Mouse (Mus musculus) CH12.LX (cell line): Measurements from ENCODE around the gene Tmem45a. TPM values are rescaled to one million over a fixed set of nuclear protein-coding genes. Genes with fewer than 3 reads are reported as not detected.
A peak's percentile ranks its signal among the peaks of the same experiment; 100 is the strongest.

Experiments
- DNase-seq: peaks from one replicate; pipeline ENCODE4 v3.0.0-alpha.2; 2013; ENCODE audit errors: extremely low read depth
- H3K27ac ChIP-seq: 2 replicates; pipeline ENCODE4 v1.5.1; 2012; ENCODE audit warnings: low read depth, mild to moderate bottlenecking, control low read depth, moderate library complexity; ENCODE audit not compliant: insufficient read depth
- H3K27me3 ChIP-seq: replicated peaks from 2 replicates; pipeline ENCODE3; 2012; ENCODE audit warnings: inconsistent platforms
- H3K36me3 ChIP-seq, 2 experiments: replicated peaks in 1 of 2; 2 replicates each; pipeline versions ENCODE3 to v1.6.1; 2012; ENCODE audit warnings: inconsistent platforms in 1 of 2, low read length in 1 of 2, mild to moderate bottlenecking in 1 of 2, mixed read lengths in 1 of 2, moderate library complexity in 1 of 2; ENCODE audit not compliant: control insufficient read depth in 1 of 2, insufficient read depth in 1 of 2
- H3K4me1 ChIP-seq, 2 experiments: 2 replicates each; pipeline ENCODE4 v1.6.1; 2012; ENCODE audit warnings: inconsistent platforms in 1 of 2, moderate library complexity in 1 of 2; ENCODE audit not compliant: insufficient read depth in 2 of 2, control insufficient read depth in 1 of 2
- H3K4me2 ChIP-seq: 2 replicates; pipeline ENCODE4 v1.6.1; 2012; ENCODE audit warnings: low read depth, mild to moderate bottlenecking, control low read depth; ENCODE audit not compliant: poor library complexity, insufficient read depth, severe bottlenecking
- H3K4me3 ChIP-seq, 3 experiments: fragments of 150-350 bp in 1 of 3; sonication (generic) in 1 of 3; replicated peaks in 1 of 3; 2 replicates each; pipeline versions ENCODE3 to v1.5.1; 2011 to 2012; ENCODE audit warnings: low read depth in 2 of 3, low read length in 2 of 3, mild to moderate bottlenecking in 2 of 3, moderate library complexity in 2 of 3, control low read depth in 1 of 3, improper control_type of control experiment in 1 of 3, inconsistent platforms in 1 of 3, mixed read lengths in 1 of 3; ENCODE audit not compliant: poor library complexity in 1 of 3
- H3K79me2 ChIP-seq: replicated peaks from 2 replicates; pipeline ENCODE4 v1.6.1; 2012; ENCODE audit warnings: mild to moderate bottlenecking, moderate library complexity; ENCODE audit not compliant: control insufficient read depth, poor library complexity, insufficient read depth, severe bottlenecking; ENCODE audit errors: extremely low read depth
- H3K9ac ChIP-seq: 2 replicates; pipeline ENCODE4 v1.6.1; 2012; ENCODE audit warnings: low read depth, mild to moderate bottlenecking, control low read depth, moderate library complexity; ENCODE audit not compliant: insufficient read depth
- H3K9me3 ChIP-seq: replicated peaks from 2 replicates; pipeline ENCODE3; 2012; ENCODE audit warnings: low read length, inconsistent platforms, mixed read lengths
- BHLHE40 ChIP-seq: IDR thresholded peaks from 2 replicates; pipeline ENCODE4 v1.6.1; 2011; ENCODE audit warnings: mild to moderate bottlenecking, low read depth, low read length, improper control_type of control experiment
- CHD1 ChIP-seq: IDR thresholded peaks from 2 replicates; pipeline ENCODE4 v1.6.1; 2012; ENCODE audit warnings: low read depth, low read length, improper control_type of control experiment, inconsistent platforms
- CHD2 ChIP-seq: IDR thresholded peaks from 2 replicates; pipeline ENCODE4 v1.6.1; 2011; ENCODE audit warnings: low read length, improper control_type of control experiment
- CTCF ChIP-seq, 2 experiments: IDR thresholded peaks in 1 of 2; conservative IDR thresholded peaks in 1 of 2; 2 replicates each; pipeline ENCODE4 v1.5.1; 2011 to 2012; ENCODE audit warnings: low read depth in 2 of 2, low read length in 2 of 2, improper control_type of control experiment in 1 of 2, inconsistent platforms in 1 of 2, mild to moderate bottlenecking in 1 of 2, moderate library complexity in 1 of 2
- E2F4 ChIP-seq: IDR thresholded peaks from 2 replicates; pipeline ENCODE4 v1.6.1; 2011; ENCODE audit warnings: low read depth, low read length, improper control_type of control experiment; ENCODE audit not compliant: insufficient replicate concordance
- HCFC1 ChIP-seq: IDR thresholded peaks from 2 replicates; pipeline ENCODE4 v1.6.1; 2012; ENCODE audit warnings: low read depth, mild to moderate bottlenecking, inconsistent platforms, low read length, improper control_type of control experiment
- JUND ChIP-seq: conservative IDR thresholded peaks from 2 replicates; pipeline ENCODE4 v1.6.1; 2011; ENCODE audit warnings: low read depth, low read length, improper control_type of control experiment
- MAX ChIP-seq: IDR thresholded peaks from 2 replicates; pipeline ENCODE4 v1.6.1; 2011; ENCODE audit warnings: low read length, improper control_type of control experiment
- MXI1 ChIP-seq: IDR thresholded peaks from 2 replicates; pipeline ENCODE4 v1.6.1; 2011; ENCODE audit warnings: mild to moderate bottlenecking, low read depth, low read length, improper control_type of control experiment
- MYC ChIP-seq: IDR thresholded peaks from 2 replicates; pipeline ENCODE4 v1.6.1; 2011; ENCODE audit warnings: low read depth, mild to moderate bottlenecking, improper control_type of control experiment, low read length
- NELFE ChIP-seq: IDR thresholded peaks from 2 replicates; pipeline ENCODE4 v1.6.1; 2011; ENCODE audit warnings: low read depth, low read length, improper control_type of control experiment
- POLR2A ChIP-seq: IDR thresholded peaks from 2 replicates; pipeline ENCODE4 v1.6.1; 2011; ENCODE audit warnings: low read depth, mild to moderate bottlenecking, improper control_type of control experiment, low read length
- RAD21 ChIP-seq: IDR thresholded peaks from 2 replicates; pipeline ENCODE4 v1.6.1; 2011; ENCODE audit warnings: low read depth, mild to moderate bottlenecking, low read length, improper control_type of control experiment, moderate library complexity
- RCOR1 ChIP-seq: conservative IDR thresholded peaks from 2 replicates; pipeline ENCODE4 v1.6.1; 2012; ENCODE audit warnings: low read depth, mild to moderate bottlenecking, inconsistent platforms, low read length, improper control_type of control experiment
- SIN3A ChIP-seq: IDR thresholded peaks from 2 replicates; pipeline ENCODE4 v1.6.1; 2012; ENCODE audit warnings: low read length, improper control_type of control experiment, inconsistent platforms
- TBP ChIP-seq: conservative IDR thresholded peaks from 2 replicates; pipeline ENCODE4 v1.6.1; 2011; ENCODE audit warnings: low read depth, low read length, improper control_type of control experiment
- USF1 ChIP-seq: IDR thresholded peaks from 2 replicates; pipeline ENCODE4 v1.6.1; 2014; ENCODE audit warnings: low read depth, mild to moderate bottlenecking, inconsistent platforms, low read length, improper control_type of control experiment
- USF2 ChIP-seq: conservative IDR thresholded peaks from 2 replicates; pipeline ENCODE4 v1.6.1; 2011; ENCODE audit warnings: low read depth, low read length, improper control_type of control experiment
- ZC3H11A ChIP-seq: IDR thresholded peaks from 2 replicates; pipeline ENCODE4 v1.6.1; 2012; ENCODE audit warnings: low read depth, mild to moderate bottlenecking, inconsistent platforms, low read length, improper control_type of control experiment
- ZNF384 ChIP-seq: IDR thresholded peaks from 2 replicates; pipeline ENCODE4 v1.6.1; 2012; ENCODE audit warnings: low read depth, low read length, improper control_type of control experiment, inconsistent platforms
- dilution Hi-C: fragments of 300-500 bp; cut with MboI; formaldehyde crosslinking; loops from 2 replicates; pipeline ENCODE4 v1.14.3; 2020; ENCODE audit warnings: low sequenced_read_pairs; ENCODE audit not compliant: extremely low pct_unique_long_range_greater_than_20kb, extremely low pct_ligation_motif_present
- in situ Hi-C: fragments of 300-500 bp; cut with MboI; formaldehyde crosslinking; loops from 3 replicates; pipeline ENCODE4 v1.14.3; 2019; ENCODE audit warnings: low sequenced_read_pairs, low pct_ligation_motif_present, low pct_unique_long_range_greater_than_20kb, mixed read lengths
- polyA plus RNA-seq: library from polyadenylated mRNA; unstranded; fragments of >175 nt; gene quantifications from 2 replicates; pipeline ENCODE4 v1.2.1, GENCODE M21; 2012; ENCODE audit warnings: low read depth; ENCODE audit not compliant: insufficient read length
- total RNA-seq, 2 experiments: library from RNA; depleted of rRNA; stranded (reverse); fragments of 300-350 nt in 1 of 2; fragments of >200 nt in 1 of 2; gene quantifications; 2 replicates each; pipeline ENCODE4 v1.2.3; 2012 to 2014

The Tmem45a gene
- total and polyA plus RNA-seq, 3 experiments = 26.9 to 105 (median 30.7) TPM

DNA sequence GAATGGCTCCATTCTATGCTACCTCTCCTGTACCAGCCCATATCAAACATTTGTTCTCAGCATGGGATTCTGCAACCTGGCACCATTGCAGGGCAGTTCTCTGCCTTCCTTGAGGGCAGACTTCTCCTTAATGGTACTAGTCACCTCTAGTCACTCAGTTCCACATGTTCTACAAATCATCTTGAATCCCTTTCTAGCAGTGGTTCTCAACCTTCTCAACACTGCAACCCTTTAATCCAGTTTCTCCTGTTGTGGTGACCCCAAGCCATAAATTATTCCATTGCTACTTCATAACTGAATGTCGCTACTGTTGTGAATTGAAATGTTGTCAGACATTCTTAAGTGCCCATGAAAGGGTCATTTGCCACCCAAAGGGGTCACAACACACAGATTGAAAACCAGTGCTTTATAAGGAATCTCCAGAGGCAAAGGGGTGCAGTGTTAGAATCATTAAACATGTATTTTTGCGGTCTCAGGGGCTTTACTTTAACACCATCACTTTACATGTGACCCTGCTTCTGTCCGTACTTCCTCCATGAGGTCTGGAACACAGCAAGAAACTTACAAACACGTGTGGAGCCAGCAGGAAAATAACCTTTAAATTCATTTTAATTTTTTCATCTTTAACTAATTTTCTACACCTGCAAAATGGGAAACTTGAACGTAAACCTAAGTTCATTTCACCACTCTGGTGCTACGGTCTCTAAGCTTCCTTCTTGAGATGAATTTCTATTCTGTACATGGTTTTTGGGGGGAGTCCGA lies 91.4 kb downstream of the Tmem45a start:
- peak overlapping the region; percentile 3; the same call in 1 of the 2 replicates for H3K4me2 ChIP-seq
- TF ChIP-seq CTCF (conservative IDR thresholded peaks at IDR 0.05 in 1 of 2, IDR thresholded peaks at IDR 0.05 in 1 of 2; ENCODE audit: low read depth in 2 of 2, low read length in 2 of 2) (no peak), BHLHE40 (no peak), ZNF384 (no peak), MAX (no peak), HCFC1 (no peak), RAD21 (no peak), MXI1 (no peak), RCOR1 (no peak), NELFE (no peak), CHD2 (no peak), CHD1 (no peak), E2F4 (no peak), SIN3A (no peak), MYC (no peak), USF1 (no peak), JUND (no peak), USF2 (no peak), ZC3H11A (no peak)
- H3K36me3 ChIP-seq = no peaks in the 10 kb centered on the region
- no peak overlapping the region for H3K27ac ChIP-seq
- in situ Hi-C loops (loop anchor here (5.0 kb wide), 1 partner anchor 123 kb away; no protein-coding TSS in a partner anchor), dilution Hi-C loops (no loop called here)
- DNase-seq = no peak
- H3K4me1 ChIP-seq = peaks cover 0 to 3% of the 10 kb centered on the region in 2 experiments; a peak in 2 of 4 replicates
- no peaks in the 10 kb centered on the region for H3K9me3 ChIP-seq
- no peaks in the 10 kb centered on the region for H3K79me2 ChIP-seq
- no peaks in the 10 kb centered on the region for H3K27me3 ChIP-seq
- no peak overlapping the region for H3K9ac ChIP-seq
- H3K4me3 ChIP-seq = no peak overlapping the region

DNA sequence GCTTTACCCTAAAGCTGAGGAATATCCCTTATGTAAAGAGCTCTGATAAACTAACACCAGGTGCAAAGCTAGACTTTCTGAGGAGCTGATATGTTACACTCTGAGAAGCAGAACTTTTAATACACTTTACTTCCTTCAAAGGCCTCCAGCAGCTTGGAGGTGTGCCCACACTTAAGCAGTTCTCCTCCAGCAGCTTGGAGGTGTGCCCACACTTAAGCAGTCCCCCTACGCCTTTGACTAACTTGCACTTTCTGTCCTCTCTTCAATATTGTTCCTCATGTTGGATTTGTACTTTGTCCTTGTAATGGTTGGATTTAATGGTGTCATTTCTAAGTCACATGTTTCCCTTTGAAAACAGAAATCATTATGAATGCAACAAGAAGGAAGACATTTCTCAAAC lies 92.2 kb downstream of the Tmem45a start:
- Histone ChIP-seq H3K9ac (no peak overlapping the region), H3K4me2 (0 out of 2 replicates have a peak overlapping the region, but pooled peaks have one; percentile 13), H3K79me2 (no peaks in the 10 kb centered on the region), H3K36me3 (no peaks in the 10 kb centered on the region), H3K4me1 (peaks cover 0 to 3% of the 10 kb centered on the region in 2 experiments; a peak in 2 of 4 replicates), H3K4me3 (no peak overlapping the region), H3K27me3 (no peaks in the 10 kb centered on the region), H3K9me3 (no peaks in the 10 kb centered on the region)
- in situ Hi-C loops = no loop called here
- dilution Hi-C loops = no loop called here
- no peak for DNase-seq
- TF ChIP-seq TBP = no peak
- peak; percentile 47; the same call in 1 of the 2 replicates for TF ChIP-seq HCFC1
- no peak for TF ChIP-seq POLR2A
- TF ChIP-seq, all 38 proteins: peak for 1
- H3K27ac ChIP-seq = no peak overlapping the region
